Mouse (Mus musculus) liver, embryonic 16.5 days (tissue): ENCODE results near the gene Tsc22d4. TPM values are rescaled to one million over a fixed set of nuclear protein-coding genes. Genes with fewer than 3 reads are reported as not detected.
"Not testable (repeated sequence)": the region's sequence is repeated elsewhere in the genome, so short reads cannot be mapped to it uniquely, and the experiment has no call there.

ENCODE experiments used
- ATAC-seq: fragments of 200-750 bp; cut with Nextera tagmentation; 2 replicates; pipeline ENCODE4 v1.8.0; 2017; ENCODE audit warnings: low read depth, mild to moderate bottlenecking, moderate number of reproducible peaks, moderate library complexity
- H3K27ac ChIP-seq: fragments of 300-500 bp; sonication (generic); 2 replicates; pipeline ENCODE4 v1.5.1; 2014; ENCODE audit warnings: mild to moderate bottlenecking, low read length
- H3K27me3 ChIP-seq: fragments of 300-500 bp; sonication (generic); 2 replicates; pipeline ENCODE4 v1.6.1; 2014; ENCODE audit warnings: low read depth, low read length, mixed read lengths; ENCODE audit not compliant: control insufficient read depth, insufficient read depth
- H3K36me3 ChIP-seq: fragments of 300-500 bp; sonication (generic); 2 replicates; pipeline ENCODE4 v1.6.1; 2014; ENCODE audit warnings: mild to moderate bottlenecking; ENCODE audit not compliant: control insufficient read depth, insufficient read depth
- H3K4me1 ChIP-seq: fragments of 300-500 bp; sonication (generic); 2 replicates; pipeline ENCODE4 v1.6.1; 2014; ENCODE audit warnings: low read depth, low read length, mixed read lengths; ENCODE audit not compliant: control insufficient read depth
- H3K4me2 ChIP-seq: fragments of 300-500 bp; sonication (generic); 2 replicates; pipeline ENCODE4 v1.6.1; 2014; ENCODE audit warnings: low read depth, low read length, mixed read lengths
- H3K4me3 ChIP-seq: fragments of 300-500 bp; sonication (generic); 2 replicates; pipeline ENCODE4 v1.5.1; 2014; ENCODE audit warnings: low read depth, mild to moderate bottlenecking, low read length
- H3K9ac ChIP-seq: fragments of 300-500 bp; sonication (generic); 2 replicates; pipeline ENCODE4 v1.6.1; 2014; ENCODE audit warnings: low read depth, low read length
- H3K9me3 ChIP-seq: fragments of 300-500 bp; sonication (generic); replicated peaks from 2 replicates; pipeline ENCODE4 v1.6.1; 2016; ENCODE audit warnings: low read length; ENCODE audit not compliant: control insufficient read depth
- WGBS: fragments of 180-500 bp; shearing (Covaris S2); extraction: QIAGEN DNeasy Blood & Tissue Kit; methylation state at CpG from one replicate; pipeline ENCODE4 v1.1.7; 2014; ENCODE audit not compliant: insufficient replicate concordance; 5-methylcytosine and 5-hydroxymethylcytosine counted together
- polyA plus RNA-seq: library from polyadenylated mRNA; unstranded; fragments of >200 nt; fragmentation: Nextera tagmentation; extraction: Ambion mirVana; gene quantifications from 2 replicates; pipeline ENCODE4 v1.2.1, GENCODE M21; 2015

Gene Tsc22d4
- polyA plus RNA-seq, 1 experiment from 2014 or later: 64.4 TPM

GRCm38 (mm10) chr5:137718020-137718790 lies 27.3 kb upstream of the Tsc22d4 start:
- ATAC-seq: no peak
- no peaks in the 10 kb centered on the region for H3K36me3 ChIP-seq
- no peak overlapping the region for H3K27ac ChIP-seq
- no peak overlapping the region for H3K9ac ChIP-seq
- no peak overlapping the region for H3K4me2 ChIP-seq
- peaks cover 10% of the 10 kb centered on the region for H3K27me3 ChIP-seq
- H3K4me3 ChIP-seq: no peak overlapping the region
- H3K9me3 ChIP-seq: no peaks in the 10 kb centered on the region
- WGBS: 39% methylated on average over 8 of the region's 8 CpGs
- peaks cover 18% of the 10 kb centered on the region for H3K4me1 ChIP-seq

- H3K9ac ChIP-seq: no peak overlapping the region
- no peaks in the 10 kb centered on the region for H3K9me3 ChIP-seq
- no peaks in the 10 kb centered on the region for H3K36me3 ChIP-seq
- 58% methylated on average over 6 of the region's 6 CpGs for WGBS
- no peak for ATAC-seq
- peaks cover 13% of the 10 kb centered on the region for H3K27me3 ChIP-seq
- H3K4me3 ChIP-seq: no peak overlapping the region
- H3K27ac ChIP-seq: no peak overlapping the region
- 0 out of 2 replicates have a peak overlapping the region, but pooled peaks have one; percentile 6 for H3K4me2 ChIP-seq
- peaks cover 18% of the 10 kb centered on the region for H3K4me1 ChIP-seq
Observed at GRCm38 (mm10) chr5:137719088-137719487, 26.4 kb upstream of the Tsc22d4 start.

DNA sequence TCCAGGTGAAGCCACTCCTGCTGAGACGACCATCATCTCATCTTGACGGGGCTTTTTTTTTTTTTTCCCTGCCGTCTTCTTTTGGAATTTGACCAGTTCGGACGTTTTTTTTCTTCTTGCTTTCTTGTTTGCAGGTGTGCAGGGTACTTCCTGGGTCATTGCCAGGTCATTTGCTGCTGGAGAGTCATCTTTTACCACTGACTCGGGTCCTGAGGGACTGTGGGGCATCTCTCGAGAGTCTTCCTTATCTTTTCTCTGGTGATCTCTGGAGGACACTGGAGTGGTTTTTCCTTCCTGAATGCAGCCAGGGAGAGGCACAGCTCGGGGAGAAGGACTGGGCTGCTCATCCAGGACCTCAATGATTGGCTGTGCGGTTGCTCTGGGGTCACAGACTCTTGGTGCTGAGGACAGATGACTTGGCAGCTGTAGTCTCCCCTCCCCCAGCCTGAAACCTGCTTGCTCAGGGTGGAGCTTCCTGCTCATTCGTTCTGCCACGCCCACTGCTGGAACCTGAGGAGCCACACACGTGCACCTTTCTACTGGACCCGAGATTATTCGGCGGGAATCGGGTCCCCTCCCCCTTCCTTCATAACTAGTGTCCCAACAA lies 24.9 kb upstream of the Tsc22d4 start:
- WGBS: 14% methylated on average over 9 of the region's 16 CpGs
- H3K4me3 ChIP-seq: peak overlapping the region; percentile 17; the same call in 1 of the 2 replicates

GRCm38 (mm10) chr5:137723840-137724239 lies 21.7 kb upstream of the Tsc22d4 start:
- Histone ChIP-seq H3K27me3 (peaks cover 13% of the 10 kb centered on the region), H3K4me2 (no peak overlapping the region), H3K9me3 (no peaks in the 10 kb centered on the region), H3K9ac (no peak overlapping the region), H3K27ac (no peak overlapping the region), H3K36me3 (no peaks in the 10 kb centered on the region), H3K4me1 (peaks cover 15% of the 10 kb centered on the region), H3K4me3 (no peak overlapping the region)
- no peak for ATAC-seq
- WGBS: 49% methylated on average over 5 of the region's 5 CpGs

More for the DNA sequence above, 24.9 kb upstream of the Tsc22d4 start:
- ATAC-seq: peak; percentile 73
- H3K4me2 ChIP-seq: peak overlapping the region; percentile 53
- not testable (repeated sequence) for H3K27ac ChIP-seq, H3K36me3 ChIP-seq, H3K9me3 ChIP-seq
- peaks cover 18% of the 10 kb centered on the region for H3K4me1 ChIP-seq
- peak overlapping the region; percentile 32; the same call in 1 of the 2 replicates for H3K9ac ChIP-seq
- H3K27me3 ChIP-seq: peaks cover 13% of the 10 kb centered on the region

DNA sequence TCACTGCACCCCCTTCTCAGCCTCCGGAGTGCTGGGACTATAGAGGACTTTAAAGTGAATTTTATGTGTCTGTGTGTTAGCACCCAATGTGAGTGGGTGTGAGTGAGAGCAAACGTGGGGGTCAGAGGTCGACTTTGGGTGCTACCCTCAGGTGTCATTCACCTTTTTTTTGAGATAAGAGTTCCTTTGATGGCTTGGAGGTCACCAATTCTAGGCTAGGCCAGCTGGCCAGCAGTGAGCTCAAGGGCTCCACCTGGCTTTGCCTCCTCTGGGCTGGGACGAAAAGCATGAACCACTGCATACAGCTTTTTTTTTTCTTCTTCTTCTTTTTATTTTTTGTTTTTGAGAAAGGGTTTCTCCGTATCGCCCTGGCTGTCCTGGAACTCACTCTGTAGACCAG lies 18.8 kb upstream of the Tsc22d4 start:
- WGBS: 60% methylated on average over 6 of the region's 6 CpGs
- Histone ChIP-seq H3K4me1 (no peaks in the 10 kb centered on the region), H3K4me2 (no peak overlapping the region), H3K4me3 (no peak overlapping the region), H3K9ac (no peak overlapping the region), H3K27ac (no peak overlapping the region), H3K36me3 (no peaks in the 10 kb centered on the region), H3K27me3 (peaks cover 13% of the 10 kb centered on the region), H3K9me3 (no peaks in the 10 kb centered on the region)
- peak; percentile 69 for ATAC-seq

GRCm38 (mm10) chr5:137733638-137734288 lies 11.8 kb upstream of the Tsc22d4 start:
- H3K9ac ChIP-seq: no peak overlapping the region
- H3K9me3 ChIP-seq: no peaks in the 10 kb centered on the region
- ATAC-seq: no peak
- WGBS: 82% methylated on average over 12 of the region's 12 CpGs
- no peaks in the 10 kb centered on the region for H3K36me3 ChIP-seq
- H3K27me3 ChIP-seq: no peaks in the 10 kb centered on the region; the same call in 1 of the 2 replicates
- no peak overlapping the region for H3K4me3 ChIP-seq
- no peak overlapping the region for H3K27ac ChIP-seq
- no peak overlapping the region for H3K4me2 ChIP-seq
- H3K4me1 ChIP-seq: no peaks in the 10 kb centered on the region; the same call in 1 of the 2 replicates

- ATAC-seq: no peak
- Histone ChIP-seq H3K4me2 (no peak overlapping the region), H3K4me3 (no peak overlapping the region), H3K36me3 (no peaks in the 10 kb centered on the region), H3K27me3 (no peaks in the 10 kb centered on the region; the same call in 1 of the 2 replicates), H3K4me1 (no peaks in the 10 kb centered on the region; the same call in 1 of the 2 replicates), H3K9ac (no peak overlapping the region), H3K9me3 (no peaks in the 10 kb centered on the region), H3K27ac (no peak overlapping the region)
- 52% methylated on average over 6 of the region's 6 CpGs for WGBS
Observed at GRCm38 (mm10) chr5:137734289-137735061, 11.1 kb upstream of the Tsc22d4 start.

- Histone ChIP-seq H3K4me1 (peaks cover 26% of the 10 kb centered on the region), H3K36me3 (no peaks in the 10 kb centered on the region), H3K4me2 (no peak overlapping the region), H3K27me3 (no peaks in the 10 kb centered on the region), H3K9ac (no peak overlapping the region), H3K9me3 (no peaks in the 10 kb centered on the region), H3K4me3 (no peak overlapping the region), H3K27ac (no peak overlapping the region)
- 65% methylated on average over 6 of the region's 6 CpGs for WGBS
- ATAC-seq: no peak
Observed at GRCm38 (mm10) chr5:137737400-137737940, 8.1 kb upstream of the Tsc22d4 start.
